Mouse (Mus musculus) midbrain, embryonic 14.5 days (tissue): Measurements from ENCODE around the gene Mgst2. TPM values are rescaled to one million over a fixed set of nuclear protein-coding genes. Genes with fewer than 3 reads are reported as not detected.

Source experiments
- ATAC-seq: fragments of 200-750 bp; cut with Nextera tagmentation; 2 replicates; pipeline ENCODE4 v1.8.0; 2017; ENCODE audit warnings: moderate number of reproducible peaks, moderate library complexity; ENCODE audit not compliant: low FRiP score, low TSS enrichment
- DNase-seq: peaks from one replicate; pipeline ENCODE4 v3.0.0-alpha.2; 2015
- H3K27ac ChIP-seq: fragments of 300-500 bp; sonication (generic); replicated peaks from 2 replicates; pipeline ENCODE4 v1.5.1; 2014; ENCODE audit warnings: mild to moderate bottlenecking, low read depth, low read length, moderate library complexity
- H3K27me3 ChIP-seq: fragments of 300-500 bp; sonication (generic); 2 replicates; pipeline ENCODE4 v1.6.1; 2014; ENCODE audit warnings: low read length, control low read depth, mixed read lengths; ENCODE audit not compliant: control insufficient read depth, insufficient read depth
- H3K36me3 ChIP-seq: fragments of 300-500 bp; sonication (generic); 2 replicates; pipeline ENCODE4 v1.6.1; 2014; ENCODE audit warnings: low read length, control low read depth; ENCODE audit not compliant: control insufficient read depth, insufficient read depth
- H3K4me1 ChIP-seq: fragments of 300-500 bp; sonication (generic); 2 replicates; pipeline ENCODE4 v1.6.1; 2014; ENCODE audit warnings: mild to moderate bottlenecking, antibody characterized with exemption, low read length, control low read depth; ENCODE audit not compliant: control insufficient read depth, insufficient read depth
- H3K4me2 ChIP-seq: fragments of 300-500 bp; sonication (generic); 2 replicates; pipeline ENCODE4 v1.6.1; 2014; ENCODE audit warnings: mild to moderate bottlenecking, low read length, moderate library complexity
- H3K4me3 ChIP-seq: fragments of 300-500 bp; sonication (generic); replicated peaks from 2 replicates; pipeline ENCODE4 v1.5.1; 2014; ENCODE audit warnings: low read depth, low read length
- H3K9ac ChIP-seq: fragments of 300-500 bp; sonication (generic); replicated peaks from 2 replicates; pipeline ENCODE4 v1.6.1; 2014; ENCODE audit warnings: mild to moderate bottlenecking, low read length, moderate library complexity
- H3K9me3 ChIP-seq: fragments of 300-500 bp; sonication (generic); 2 replicates; pipeline ENCODE4 v1.6.1; 2016; ENCODE audit warnings: low read length, control low read depth, mixed read lengths; ENCODE audit not compliant: control insufficient read depth
- WGBS: fragments of 180-500 bp; shearing (Covaris S2); extraction: QIAGEN DNeasy Blood & Tissue Kit; methylation state at CpG from one replicate; pipeline ENCODE4 v1.1.7; 2014; 5-methylcytosine and 5-hydroxymethylcytosine counted together
- polyA plus RNA-seq: library from polyadenylated mRNA; unstranded; fragments of >200 nt; fragmentation: Nextera tagmentation; extraction: Ambion mirVana; gene quantifications from 2 replicates; pipeline ENCODE4 v1.2.1, GENCODE M21; 2014

Gene Mgst2
- polyA plus RNA-seq, 1 experiment from 2014 or later = 0.46 TPM

DNA sequence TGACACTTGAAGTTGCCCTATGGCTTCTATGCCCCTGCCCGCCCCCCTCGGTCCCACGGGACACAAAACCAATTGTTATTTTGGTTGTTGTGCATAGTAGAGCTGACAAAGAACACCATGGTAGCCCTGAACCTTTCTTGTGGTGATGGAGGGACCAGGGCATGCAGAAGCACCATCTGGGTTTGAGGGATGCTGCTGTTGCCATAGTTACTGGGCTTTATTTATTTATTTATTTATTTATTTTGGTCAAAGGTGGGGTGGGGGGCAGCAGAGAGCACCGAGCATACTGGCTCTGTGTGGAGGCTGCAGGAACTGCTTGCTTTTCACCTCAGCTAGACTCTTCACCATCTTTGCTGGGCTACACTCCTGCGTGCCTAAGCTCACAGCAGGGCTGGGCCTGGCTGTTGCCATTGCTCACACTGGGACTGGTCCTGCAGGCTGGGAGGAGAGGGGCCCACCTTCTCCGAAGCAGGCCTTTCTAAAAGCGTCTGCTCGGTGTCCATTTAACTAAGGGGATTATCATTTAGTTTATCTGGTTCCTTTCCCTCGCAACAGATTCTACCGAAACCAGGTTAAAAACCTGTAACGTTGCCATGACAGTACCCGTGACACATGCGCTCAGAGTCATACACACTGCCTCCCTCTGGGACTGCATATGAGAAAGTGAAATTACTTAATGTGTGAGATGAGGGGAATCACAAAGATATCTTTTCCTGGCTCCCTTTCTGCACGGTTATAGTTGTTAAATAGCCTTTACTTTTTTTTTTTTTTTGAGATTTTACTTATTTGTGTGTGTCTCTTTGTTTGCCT lies 69.2 kb downstream of the Mgst2 start:
- Histone ChIP-seq H3K27ac (peak overlapping the region; percentile 58), H3K4me1 (peaks cover 34% of the 10 kb centered on the region), H3K4me3 (no peak overlapping the region), H3K27me3 (no peaks in the 10 kb centered on the region), H3K4me2 (no peak overlapping the region), H3K9ac (no peak overlapping the region), H3K36me3 (no peaks in the 10 kb centered on the region), H3K9me3 (no peaks in the 10 kb centered on the region)
- WGBS = 37% methylated on average over 14 of the region's 14 CpGs
- ATAC-seq (peak; percentile 48; the same call in 1 of the 2 replicates), DNase-seq (peak; percentile 64)

- Histone ChIP-seq H3K4me1 (peaks cover 34% of the 10 kb centered on the region), H3K9me3 (no peaks in the 10 kb centered on the region), H3K4me3 (no peak overlapping the region), H3K9ac (no peak overlapping the region), H3K27ac (no peak overlapping the region), H3K36me3 (no peaks in the 10 kb centered on the region), H3K4me2 (no peak overlapping the region), H3K27me3 (no peaks in the 10 kb centered on the region)
- ATAC-seq (no peak), DNase-seq (no peak)
- WGBS = 83% methylated on average over 7 of the region's 7 CpGs
Measured at GRCm38 (mm10) chr3:51730662-51731061, 70.5 kb downstream of the Mgst2 start.

- peak; percentile 70 for DNase-seq
- Histone ChIP-seq H3K9me3 (no peaks in the 10 kb centered on the region), H3K27me3 (no peaks in the 10 kb centered on the region), H3K4me1 (peaks cover 34% of the 10 kb centered on the region), H3K4me3 (no peak overlapping the region), H3K27ac (peak overlapping the region; percentile 53), H3K36me3 (no peaks in the 10 kb centered on the region), H3K9ac (no peak overlapping the region), H3K4me2 (no peak overlapping the region)
- ATAC-seq = peak; percentile 39; the same call in 1 of the 2 replicates
- 32% methylated on average over 16 of the region's 16 CpGs for WGBS
Measured at GRCm38 (mm10) chr3:51731949-51732636, 71.9 kb downstream of the Mgst2 start.

Other genes with a start within 250 kb of the Mgst2 start
- gene Naa15, start 245.2 kb upstream of the Mgst2 start, polyA plus RNA-seq = 37.9 and 41.5 TPM in 2 replicates
- gene Rab33b, start 176.4 kb upstream of the Mgst2 start, polyA plus RNA-seq = 22.2 and 30.3 TPM in 2 replicates
- 3.4 and 3.6 TPM in 2 replicates for gene Setd7, start 99.5 kb upstream of the Mgst2 start, polyA plus RNA-seq